Mouse (Mus musculus) ES-E14 (cell line): Measurements from ENCODE around the gene Ctns. TPM values are rescaled to one million over a fixed set of nuclear protein-coding genes. Genes with fewer than 3 reads are reported as not detected.
A peak's percentile ranks its signal among the peaks of the same experiment; 100 is the strongest.

Experiments
- DNase-seq: peaks from one replicate; pipeline ENCODE4 v3.0.0-alpha.2; 2013; ENCODE audit warnings: low read depth, low spot score
- H3K27ac ChIP-seq: 2 replicates; pipeline ENCODE4 v1.5.1; 2012; ENCODE audit warnings: low read depth, mild to moderate bottlenecking, low read length, moderate library complexity, mixed read lengths; ENCODE audit not compliant: poor library complexity, insufficient read depth, severe bottlenecking
- H3K36me3 ChIP-seq: 2 replicates; pipeline ENCODE4 v1.6.1; 2012; ENCODE audit warnings: mild to moderate bottlenecking, low read length, moderate library complexity, mixed read lengths; ENCODE audit not compliant: control insufficient read depth, poor library complexity, insufficient read depth, severe bottlenecking
- H3K4me1 ChIP-seq, 2 experiments: fragments of 150-350 bp in 1 of 2; sonication (generic) in 1 of 2; 2 replicates each; pipeline ENCODE4 v1.6.1; 2012; ENCODE audit warnings: low read length in 2 of 2, mild to moderate bottlenecking in 1 of 2, mixed read lengths in 1 of 2; ENCODE audit not compliant: control insufficient read depth in 2 of 2, insufficient read depth in 2 of 2, poor library complexity in 1 of 2
- H3K4me3 ChIP-seq, 2 experiments: fragments of 150-350 bp in 1 of 2; sonication (generic) in 1 of 2; 2 replicates each; pipeline ENCODE4 v1.5.1; 2012; ENCODE audit warnings: low read length in 2 of 2, low read depth in 1 of 2, mild to moderate bottlenecking in 1 of 2, mixed read lengths in 1 of 2; ENCODE audit not compliant: insufficient read depth in 1 of 2, poor library complexity in 1 of 2, severe bottlenecking in 1 of 2
- H3K9ac ChIP-seq: 2 replicates; pipeline ENCODE4 v1.6.1; 2012; ENCODE audit warnings: low read depth, mild to moderate bottlenecking, low read length, mixed read lengths; ENCODE audit not compliant: poor library complexity, insufficient read depth, severe bottlenecking
- H3K9me3 ChIP-seq: fragments of 150-350 bp; sonication (generic); 2 replicates; pipeline ENCODE4 v1.6.1; 2012; ENCODE audit warnings: low read depth, mild to moderate bottlenecking, low read length; ENCODE audit not compliant: control insufficient read depth, insufficient read depth
- CHD2 ChIP-seq: IDR thresholded peaks from 2 replicates; pipeline ENCODE4 v1.6.1; 2014; ENCODE audit warnings: mild to moderate bottlenecking, low read depth, low read length, inconsistent platforms
- HCFC1 ChIP-seq: IDR thresholded peaks from 2 replicates; pipeline ENCODE4 v1.6.1; 2012; ENCODE audit warnings: low read length, inconsistent platforms, borderline replicate concordance; ENCODE audit not compliant: insufficient read depth
- MAFK ChIP-seq: IDR thresholded peaks from 2 replicates; pipeline ENCODE4 v1.6.1; 2014; ENCODE audit warnings: mild to moderate bottlenecking, low read depth, low read length, inconsistent platforms; ENCODE audit not compliant: insufficient read depth
- ZC3H11A ChIP-seq: IDR thresholded peaks from 2 replicates; pipeline ENCODE4 v1.6.1; 2012; ENCODE audit warnings: low read depth, mild to moderate bottlenecking, inconsistent platforms, low read length, borderline replicate concordance
- ZNF384 ChIP-seq: IDR thresholded peaks from 2 replicates; pipeline ENCODE4 v1.6.1; 2012; ENCODE audit warnings: low read depth, low read length, inconsistent platforms
- in situ Hi-C, 2 experiments: fragments of 600-800 bp; cut with MboI; formaldehyde crosslinking; loops; one replicate each; pipeline ENCODE4 v1.15.1; 2025; ENCODE audit warnings: low sequenced_read_pairs in 2 of 2, inconsistent platforms in 1 of 2; ENCODE audit not compliant: unreplicated experiment in 2 of 2
- total RNA-seq: library from RNA; depleted of rRNA; stranded (reverse); fragments of 300-350 nt; gene quantifications from 2 replicates; pipeline ENCODE4 v1.2.3, GENCODE M21; 2012

Ctns gene
- total RNA-seq, 1 experiment = 15.8 TPM

- in situ Hi-C loops = no loop called here
- H3K9me3 ChIP-seq = no peaks in the 10 kb centered on the region
- TF ChIP-seq ZC3H11A = no peak
- TF ChIP-seq CHD2 = no peak
- no peak for TF ChIP-seq HCFC1
- no peak for TF ChIP-seq ZNF384
- no peak for TF ChIP-seq MAFK
Observed at GRCm38 (mm10) chr11:73199879-73200278, 1.0 kb upstream of the Ctns start.

GRCm38 (mm10) chr11:73199230-73199712 is 429 bp upstream of the Ctns start, which contains the start of gene Shpk:
Gene Shpk, plus strand, starts transcription at chr11:73199460.
- Histone ChIP-seq H3K9ac (peak within 1 kb of the TSS; percentile 79), H3K4me3 (peak within 1 kb of the TSS; percentile 81 to 96), H3K9me3 (no peaks in the 10 kb centered on the region), H3K4me1 (no peaks in the 10 kb centered on the region), H3K27ac (no peak within 1 kb of the TSS), H3K36me3 (no peaks in the 10 kb centered on the region)
- DNase-seq = peak; percentile 97
- in situ Hi-C loops = no loop called here
- TF ChIP-seq HCFC1 = no peak
- TF ChIP-seq ZC3H11A = no peak
- TF ChIP-seq ZNF384 = no peak
- TF ChIP-seq MAFK = no peak
- 0 out of 2 replicates have a peak, but pooled peaks have one; percentile 19 for TF ChIP-seq CHD2

More at GRCm38 (mm10) chr11:73199879-73200278, 1.0 kb upstream of the Ctns start:
- Histone ChIP-seq H3K9ac (peak overlapping the region; percentile 54; the same call in 1 of the 2 replicates), H3K4me1 (no peaks in the 10 kb centered on the region), H3K27ac (no peak overlapping the region), H3K36me3 (no peaks in the 10 kb centered on the region), H3K4me3 (peak overlapping the region; percentile 81 to 96)
- no peak for DNase-seq

- Histone ChIP-seq H3K27ac (no peak overlapping the region), H3K4me1 (no peaks in the 10 kb centered on the region), H3K36me3 (no peaks in the 10 kb centered on the region), H3K9ac (no peak overlapping the region; the same call in 1 of the 2 replicates), H3K9me3 (no peaks in the 10 kb centered on the region), H3K4me3 (peak overlapping the region; percentile 81 to 96; a peak in 3 of 4 replicates)
- in situ Hi-C loops = no loop called here
- no peak for DNase-seq
- TF ChIP-seq HCFC1 (no peak), ZC3H11A (no peak), CHD2 (no peak), MAFK (no peak), ZNF384 (no peak)
Observed at GRCm38 (mm10) chr11:73198190-73198589, 652 bp downstream of the Ctns start.

GRCm38 (mm10) chr11:73194444-73194843 is 4.4 kb downstream of the Ctns start:
- in situ Hi-C loops = no loop called here
- no peak overlapping the region for H3K9ac ChIP-seq
- DNase-seq = no peak
- no peaks in the 10 kb centered on the region for H3K4me1 ChIP-seq
- H3K9me3 ChIP-seq = no peaks in the 10 kb centered on the region
- peaks cover 2% of the 10 kb centered on the region; the same call in 1 of the 2 replicates for H3K36me3 ChIP-seq
- H3K4me3 ChIP-seq = no peak overlapping the region
- H3K27ac ChIP-seq = no peak overlapping the region
- TF ChIP-seq ZNF384 (no peak), MAFK (no peak), CHD2 (no peak), ZC3H11A (no peak)
